Mouse (Mus musculus) inflammation-experienced regulatory T-cells, adult 6 months (primary cell): ENCODE measurements around the gene Defa32. TPM values are rescaled to one million over a fixed set of nuclear protein-coding genes. Genes with fewer than 3 reads are reported as not detected.
"Not testable (repeated sequence)": the region's sequence is repeated elsewhere in the genome, so short reads cannot be mapped to it uniquely, and the experiment has no call there.

Experiments used
- ATAC-seq: one replicate; pipeline ENCODE4 v1.8.0; 2017
- polyA plus RNA-seq, 3 experiments: library from polyadenylated mRNA; unstranded; fragments of 100-300 nt; shearing (Covaris generic); gene quantifications; one replicate each; pipeline ENCODE4 v1.2.1; 2017

Defa32 gene
- not detected for polyA plus RNA-seq

DNA sequence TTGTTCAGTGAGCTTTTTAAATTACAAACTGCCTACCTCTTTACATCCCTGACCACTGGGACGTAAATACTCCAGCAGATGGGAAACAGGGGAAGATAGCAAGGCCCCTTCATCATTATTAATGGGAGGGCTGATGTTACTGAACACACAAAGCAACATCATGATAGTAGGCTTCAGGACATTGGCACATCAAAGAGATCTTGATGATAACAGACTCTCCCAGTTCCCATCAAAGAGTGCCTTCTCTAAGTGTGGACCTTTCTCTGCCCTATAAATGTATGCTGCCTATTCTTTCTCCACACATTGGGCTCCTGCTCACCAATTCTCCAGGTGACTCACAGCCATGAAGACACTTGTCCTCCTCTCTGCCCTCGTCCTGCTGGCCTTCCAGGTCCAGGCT lies at the start of gene Defa32:
Defa32 (plus strand) TSS at position 301 of the 400 bp plus-strand sequence.
- not testable (repeated sequence) for ATAC-seq

DNA sequence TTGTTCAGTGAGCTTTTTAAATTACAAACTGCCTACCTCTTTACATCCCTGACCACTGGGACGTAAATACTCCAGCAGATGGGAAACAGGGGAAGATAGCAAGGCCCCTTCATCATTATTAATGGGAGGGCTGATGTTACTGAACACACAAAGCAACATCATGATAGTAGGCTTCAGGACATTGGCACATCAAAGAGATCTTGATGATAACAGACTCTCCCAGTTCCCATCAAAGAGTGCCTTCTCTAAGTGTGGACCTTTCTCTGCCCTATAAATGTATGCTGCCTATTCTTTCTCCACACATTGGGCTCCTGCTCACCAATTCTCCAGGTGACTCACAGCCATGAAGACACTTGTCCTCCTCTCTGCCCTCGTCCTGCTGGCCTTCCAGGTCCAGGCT lies 19.9 kb upstream of the Defa32 start, which contains the start of gene Defa20:
Defa20 (plus strand) TSS at position 301 of the 400 bp plus-strand sequence.
- not testable (repeated sequence) for ATAC-seq

DNA sequence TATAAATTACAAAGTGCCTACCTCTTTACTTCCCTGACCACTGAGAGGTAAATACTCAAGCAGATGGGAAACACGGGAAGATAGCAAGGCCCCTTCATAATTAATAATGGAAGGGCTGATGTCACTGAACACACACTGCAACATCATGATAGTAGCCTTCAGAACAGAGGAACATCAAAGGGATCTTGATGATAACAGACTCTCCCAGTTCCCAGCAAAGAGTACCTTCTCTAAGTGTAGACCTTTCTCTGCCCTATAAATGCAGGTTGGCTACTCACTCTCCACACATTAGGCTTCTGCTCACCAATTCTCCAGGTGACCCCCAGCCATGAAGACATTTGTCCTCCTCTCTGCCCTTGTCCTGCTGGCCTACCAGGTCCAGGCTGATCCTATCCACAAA lies 36.3 kb downstream of the Defa32 start, which contains the start of gene Defa37:
Defa37 (plus strand) TSS at position 301 of the 400 bp plus-strand sequence.
- not testable (repeated sequence) for ATAC-seq

Other genes with a start within 250 kb of the Defa32 start
- not detected for gene Defa27, start 213.5 kb upstream of the Defa32 start, polyA plus RNA-seq
- not detected for gene Defa29, start 202.0 kb upstream of the Defa32 start, polyA plus RNA-seq
- gene Defa2, start 150.5 kb upstream of the Defa32 start, polyA plus RNA-seq, result not detected
- not detected for gene Defa33, start 137.2 kb upstream of the Defa32 start, polyA plus RNA-seq
- not detected for gene Defa36, start 101.6 kb upstream of the Defa32 start, polyA plus RNA-seq
- not detected for gene Gm7849, start 72.5 kb upstream of the Defa32 start, polyA plus RNA-seq
- not detected for gene Defa20, start 19.8 kb upstream of the Defa32 start, polyA plus RNA-seq
- not detected for gene Defa37, start 36.4 kb downstream of the Defa32 start, polyA plus RNA-seq
- gene Defa28, start 54.0 kb downstream of the Defa32 start, polyA plus RNA-seq, result not detected
- gene Gm7861, start 65.5 kb downstream of the Defa32 start, polyA plus RNA-seq, result not detected
- gene Defa26, start 89.2 kb downstream of the Defa32 start, polyA plus RNA-seq, result not detected
- gene Defa17, start 126.7 kb downstream of the Defa32 start, polyA plus RNA-seq, result not detected
- gene Defa34, start 136.8 kb downstream of the Defa32 start, polyA plus RNA-seq, result not detected
- not detected for gene AY761184, start 174.6 kb downstream of the Defa32 start, polyA plus RNA-seq
- gene Defa24, start 205.5 kb downstream of the Defa32 start, polyA plus RNA-seq, result not detected